Mouse (Mus musculus) forebrain, embryonic 12.5 days (tissue): ENCODE measurements at regions not wholly inside any gene's neighbourhood (a gene's known extent, or its start where the extent isn't known, plus 50 kb on each side); places are given as distances from the start of the nearest gene placed in this dataset.
"Not testable (repeated sequence)": the region's sequence is repeated elsewhere in the genome, so short reads cannot be mapped to it uniquely, and the experiment has no call there.

Source experiments
- ATAC-seq: fragments of 200-750 bp; cut with Nextera tagmentation; 2 replicates; pipeline ENCODE4 v1.8.0; 2017; ENCODE audit warnings: moderate TSS enrichment; ENCODE audit not compliant: low FRiP score
- H3K27ac ChIP-seq: fragments of 300-500 bp; sonication (generic); 2 replicates; pipeline ENCODE4 v1.5.1; 2016; ENCODE audit warnings: mild to moderate bottlenecking
- H3K27me3 ChIP-seq: fragments of 300-500 bp; sonication (generic); 2 replicates; pipeline ENCODE4 v1.6.1; 2016; ENCODE audit warnings: mild to moderate bottlenecking
- H3K36me3 ChIP-seq: fragments of 300-500 bp; sonication (generic); replicated peaks from 2 replicates; pipeline ENCODE4 v1.6.1; 2016; ENCODE audit warnings: mild to moderate bottlenecking
- H3K4me1 ChIP-seq: fragments of 300-500 bp; sonication (generic); 2 replicates; pipeline ENCODE4 v1.6.1; 2016
- H3K4me2 ChIP-seq: fragments of 300-500 bp; sonication (generic); 2 replicates; pipeline ENCODE4 v1.6.1; 2016; ENCODE audit warnings: mild to moderate bottlenecking, moderate library complexity
- H3K4me3 ChIP-seq: fragments of 300-500 bp; sonication (generic); replicated peaks from 2 replicates; pipeline ENCODE4 v1.5.1; 2016; ENCODE audit warnings: mild to moderate bottlenecking
- H3K9ac ChIP-seq: fragments of 300-500 bp; sonication (generic); 2 replicates; pipeline ENCODE4 v1.6.1; 2016; ENCODE audit warnings: mild to moderate bottlenecking
- H3K9me3 ChIP-seq: fragments of 300-500 bp; sonication (generic); 2 replicates; pipeline ENCODE4 v1.6.1; 2016
- WGBS: fragments of 180-500 bp; shearing (Covaris S2); methylation state at CpG from one replicate; pipeline ENCODE4 v1.1.7; 2016; 5-methylcytosine and 5-hydroxymethylcytosine counted together

DNA sequence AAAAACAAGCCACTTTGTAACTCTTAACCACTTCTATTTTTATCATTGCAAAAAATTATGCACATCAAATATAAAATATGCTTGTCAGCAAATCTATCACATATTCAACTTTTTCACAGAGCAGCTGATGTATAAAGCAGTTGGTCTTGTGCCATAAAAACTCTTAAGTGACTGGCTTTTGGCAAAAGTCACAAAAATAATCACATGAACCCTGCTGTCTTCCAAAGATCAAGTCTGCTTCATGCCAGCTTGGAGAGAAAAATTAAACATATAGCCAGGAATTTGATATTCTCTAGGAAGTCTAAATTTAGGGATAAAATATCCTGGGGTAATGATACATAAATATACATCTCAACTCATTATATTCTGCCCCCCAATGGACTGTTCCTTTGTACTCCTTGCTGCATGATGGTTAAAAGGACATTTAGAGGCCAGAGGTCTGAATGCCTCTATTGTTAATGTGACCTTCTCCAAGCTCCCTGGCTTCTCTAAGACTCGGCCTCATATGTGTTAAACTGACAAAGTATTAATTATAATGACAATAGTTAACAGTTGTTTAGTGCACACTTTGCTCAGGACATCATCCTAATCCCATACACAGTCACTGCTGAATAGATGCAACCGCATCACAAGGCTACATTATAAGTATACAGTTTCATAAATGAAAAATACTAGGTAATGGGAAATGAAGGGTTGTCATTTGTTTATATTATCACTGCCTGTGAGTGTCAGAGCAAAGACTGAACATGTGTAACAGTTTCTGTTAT is 422.9 kb upstream of the Hs3st1 start:
- WGBS = 31% methylated on average over 2 of the region's 2 CpGs
- H3K9me3 ChIP-seq = no peaks in the 10 kb centered on the region
- ATAC-seq = no peak

DNA sequence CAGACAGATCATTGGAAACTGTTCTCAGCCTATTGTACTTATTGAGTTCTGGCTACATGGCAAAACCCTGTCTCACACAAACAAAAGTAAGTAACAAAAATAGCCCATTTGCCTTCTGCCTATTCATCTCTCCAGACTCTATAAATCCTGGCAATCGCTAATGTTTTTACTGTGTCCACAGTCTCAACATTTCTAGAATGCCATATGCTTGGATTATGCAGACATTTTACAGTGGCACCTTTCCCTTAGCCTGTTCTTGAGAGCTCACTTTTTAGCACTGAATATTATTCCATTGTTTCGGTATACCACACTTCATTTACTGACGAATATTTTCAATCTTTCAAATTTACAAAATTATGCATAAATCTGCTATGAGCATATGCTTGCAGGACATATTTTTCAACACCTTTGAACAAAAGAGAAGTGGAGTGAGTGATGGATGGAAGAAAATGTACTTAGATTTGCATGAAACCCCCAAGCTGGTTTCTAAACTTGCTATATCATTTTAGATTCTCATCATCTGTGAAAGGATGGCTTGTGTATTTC is 381.5 kb upstream of the Hs3st1 start:
- no peak overlapping the region for H3K27ac ChIP-seq
- H3K27me3 ChIP-seq = no peaks in the 10 kb centered on the region
- no peaks in the 10 kb centered on the region for H3K4me1 ChIP-seq
- no peak overlapping the region for H3K4me3 ChIP-seq
- ATAC-seq = no peak
- WGBS = 89% methylated on average over 3 of the region's 3 CpGs
- H3K9ac ChIP-seq = no peak overlapping the region
- no peaks in the 10 kb centered on the region for H3K36me3 ChIP-seq
- H3K4me2 ChIP-seq = no peak overlapping the region
- H3K9me3 ChIP-seq = no peaks in the 10 kb centered on the region

More for the DNA sequence above, 422.9 kb upstream of the Hs3st1 start:
- Histone ChIP-seq H3K27ac (no peak overlapping the region), H3K4me3 (no peak overlapping the region), H3K4me2 (no peak overlapping the region), H3K27me3 (no peaks in the 10 kb centered on the region), H3K36me3 (no peaks in the 10 kb centered on the region), H3K4me1 (no peaks in the 10 kb centered on the region), H3K9ac (no peak overlapping the region)

GRCm38 (mm10) chr5:40124337-40124736 is 369.1 kb upstream of the Hs3st1 start:
- H3K27me3 ChIP-seq = no peaks in the 10 kb centered on the region
- H3K36me3 ChIP-seq = no peaks in the 10 kb centered on the region
- no peaks in the 10 kb centered on the region for H3K9me3 ChIP-seq
- WGBS = 64% methylated on average over 1 of the region's 1 CpGs
- H3K4me2 ChIP-seq = no peak overlapping the region
- H3K4me1 ChIP-seq = no peaks in the 10 kb centered on the region
- H3K4me3 ChIP-seq = no peak overlapping the region
- ATAC-seq = no peak
- H3K27ac ChIP-seq = no peak overlapping the region
- no peak overlapping the region for H3K9ac ChIP-seq

GRCm38 (mm10) chr5:40116849-40117248 is 361.6 kb upstream of the Hs3st1 start:
- no peak overlapping the region for H3K4me3 ChIP-seq
- no peak for ATAC-seq
- no peaks in the 10 kb centered on the region for H3K36me3 ChIP-seq
- H3K4me1 ChIP-seq = no peaks in the 10 kb centered on the region
- H3K27ac ChIP-seq = no peak overlapping the region
- H3K9me3 ChIP-seq = no peaks in the 10 kb centered on the region
- no peak overlapping the region for H3K4me2 ChIP-seq
- no peaks in the 10 kb centered on the region for H3K27me3 ChIP-seq
- H3K9ac ChIP-seq = no peak overlapping the region

DNA sequence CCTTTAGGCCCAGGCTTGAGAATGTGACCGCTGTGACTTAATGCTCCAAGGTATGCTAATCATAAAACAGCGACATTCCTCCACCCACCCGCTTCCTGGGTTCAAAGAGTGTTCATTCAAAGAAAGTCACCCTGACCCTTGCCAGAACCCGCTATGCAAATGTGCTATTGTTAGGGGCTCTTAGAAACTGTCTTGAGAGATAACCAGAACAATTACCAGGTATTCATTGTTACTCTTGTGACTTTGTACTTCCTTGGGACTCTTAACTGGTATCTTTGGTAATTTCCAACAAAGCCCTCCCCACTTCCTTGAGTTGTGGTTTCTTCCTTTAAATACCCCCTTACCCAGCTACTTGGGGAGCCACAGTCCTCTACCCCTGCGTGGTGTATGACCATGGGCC is 334.3 kb upstream of the Hs3st1 start:
- H3K27ac ChIP-seq, H3K9ac ChIP-seq, H3K27me3 ChIP-seq, H3K9me3 ChIP-seq, H3K36me3 ChIP-seq, ATAC-seq, H3K4me2 ChIP-seq, H3K4me3 ChIP-seq, H3K4me1 ChIP-seq: not testable (repeated sequence)
- 95% methylated on average over 5 of the region's 5 CpGs for WGBS

- Histone ChIP-seq H3K4me3 (no peak overlapping the region), H3K4me2 (no peak overlapping the region), H3K36me3 (no peaks in the 10 kb centered on the region), H3K27me3 (no peaks in the 10 kb centered on the region), H3K9me3 (no peaks in the 10 kb centered on the region), H3K9ac (no peak overlapping the region), H3K27ac (no peak overlapping the region), H3K4me1 (no peaks in the 10 kb centered on the region)
- WGBS = 88% methylated on average over 5 of the region's 5 CpGs
- no peak for ATAC-seq
Measured at GRCm38 (mm10) chr5:40045288-40045687, 290.0 kb upstream of the Hs3st1 start.

GRCm38 (mm10) chr5:40034452-40034851 is 279.2 kb upstream of the Hs3st1 start:
- Histone ChIP-seq H3K4me1 (no peaks in the 10 kb centered on the region), H3K9ac (no peak overlapping the region), H3K27me3 (no peaks in the 10 kb centered on the region), H3K27ac (no peak overlapping the region), H3K4me3 (no peak overlapping the region), H3K36me3 (no peaks in the 10 kb centered on the region), H3K4me2 (no peak overlapping the region), H3K9me3 (no peaks in the 10 kb centered on the region)
- WGBS = 83% methylated on average over 5 of the region's 5 CpGs
- ATAC-seq = no peak

DNA sequence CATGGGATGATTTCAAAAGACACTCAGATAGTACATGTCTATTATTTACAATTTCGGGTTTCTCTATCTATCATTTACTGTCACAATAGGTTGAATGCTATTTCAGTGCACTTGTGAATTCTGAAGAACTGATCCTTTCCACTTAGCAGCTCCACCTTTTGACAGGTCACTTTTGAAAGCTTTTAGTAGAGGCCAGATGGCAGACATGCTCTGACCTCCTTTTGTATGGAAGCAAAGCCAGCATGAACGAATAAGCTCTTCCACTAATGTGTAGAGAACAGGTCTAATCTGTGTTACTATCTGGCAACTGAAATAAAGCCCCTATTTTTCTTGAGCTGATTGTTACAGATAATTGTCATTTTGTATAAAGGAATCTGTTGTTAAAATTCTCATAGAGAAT is 278.4 kb upstream of the Hs3st1 start:
- Histone ChIP-seq H3K27me3 (no peaks in the 10 kb centered on the region), H3K9me3 (no peaks in the 10 kb centered on the region), H3K4me1 (no peaks in the 10 kb centered on the region), H3K27ac (no peak overlapping the region), H3K9ac (no peak overlapping the region), H3K36me3 (no peaks in the 10 kb centered on the region), H3K4me3 (no peak overlapping the region), H3K4me2 (no peak overlapping the region)
- no peak for ATAC-seq
- 85% methylated on average over 2 of the region's 2 CpGs for WGBS

DNA sequence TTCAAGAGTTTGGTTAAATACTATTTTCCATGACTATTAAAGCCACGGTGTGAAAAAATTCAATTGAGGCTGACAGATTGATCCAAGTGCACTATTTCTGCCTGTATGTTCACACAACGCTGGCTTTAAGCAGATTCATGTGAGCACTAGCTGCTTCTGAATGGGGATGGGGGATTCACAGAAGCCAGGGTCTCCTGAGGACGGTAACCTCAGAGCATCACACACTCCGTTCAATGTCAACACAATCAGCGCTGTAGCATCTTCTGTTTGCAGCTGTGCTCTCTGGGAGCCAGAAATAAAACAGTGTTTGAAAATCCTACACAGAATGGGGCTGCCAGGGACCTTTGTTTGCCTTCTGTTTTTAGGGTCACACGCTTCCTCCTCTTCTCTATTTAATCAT is 275.0 kb upstream of the Hs3st1 start:
- Histone ChIP-seq H3K36me3 (no peaks in the 10 kb centered on the region), H3K9ac (no peak overlapping the region), H3K4me3 (no peak overlapping the region), H3K4me1 (no peaks in the 10 kb centered on the region), H3K27ac (no peak overlapping the region), H3K9me3 (no peaks in the 10 kb centered on the region), H3K27me3 (no peaks in the 10 kb centered on the region), H3K4me2 (no peak overlapping the region)
- 79% methylated on average over 6 of the region's 6 CpGs for WGBS
- no peak for ATAC-seq

GRCm38 (mm10) chr5:40015946-40016345 is 260.7 kb upstream of the Hs3st1 start:
- ATAC-seq = no peak
- Histone ChIP-seq H3K9me3 (no peaks in the 10 kb centered on the region), H3K27ac (no peak overlapping the region), H3K4me3 (no peak overlapping the region), H3K4me2 (no peak overlapping the region), H3K9ac (no peak overlapping the region), H3K36me3 (no peaks in the 10 kb centered on the region), H3K27me3 (no peaks in the 10 kb centered on the region), H3K4me1 (no peaks in the 10 kb centered on the region)
- WGBS = 93% methylated on average over 14 of the region's 14 CpGs

GRCm38 (mm10) chr5:39988039-39988438 is 232.8 kb upstream of the Hs3st1 start:
- ATAC-seq = no peak
- H3K36me3 ChIP-seq = no peaks in the 10 kb centered on the region
- H3K27me3 ChIP-seq = no peaks in the 10 kb centered on the region
- peaks cover 3% of the 10 kb centered on the region; the same call in 1 of the 2 replicates for H3K4me1 ChIP-seq
- no peaks in the 10 kb centered on the region for H3K9me3 ChIP-seq
- WGBS = 8% methylated on average over 1 of the region's 1 CpGs
- H3K4me3 ChIP-seq = no peak overlapping the region
- no peak overlapping the region for H3K27ac ChIP-seq
- H3K4me2 ChIP-seq = no peak overlapping the region
- no peak overlapping the region for H3K9ac ChIP-seq

DNA sequence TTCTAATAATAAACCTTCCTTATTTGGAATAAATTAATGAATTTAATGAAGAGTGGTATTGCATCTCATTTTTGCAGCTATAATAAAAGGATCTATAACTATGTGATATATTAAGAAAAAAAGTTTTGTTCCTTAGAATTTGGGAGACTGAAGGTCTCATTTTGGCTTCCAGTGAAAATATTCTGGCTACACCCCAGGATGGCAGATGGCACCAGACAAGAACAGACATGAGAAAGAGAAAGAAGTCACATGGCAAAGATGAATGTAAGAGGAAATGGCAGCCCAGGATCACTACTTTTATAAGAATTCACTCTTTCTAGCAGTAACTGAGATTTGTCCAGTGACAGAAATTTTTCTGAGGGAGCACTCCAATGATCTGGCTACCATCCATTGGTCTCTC is 209.1 kb upstream of the Hs3st1 start:
- H3K4me3 ChIP-seq = no peak overlapping the region
- H3K9ac ChIP-seq = no peak overlapping the region
- H3K36me3 ChIP-seq = no peaks in the 10 kb centered on the region
- H3K4me1 ChIP-seq = no peaks in the 10 kb centered on the region
- ATAC-seq = no peak
- no peaks in the 10 kb centered on the region for H3K27me3 ChIP-seq
- no peaks in the 10 kb centered on the region for H3K9me3 ChIP-seq
- H3K27ac ChIP-seq = no peak overlapping the region
- H3K4me2 ChIP-seq = no peak overlapping the region

GRCm38 (mm10) chr5:39960981-39961380 is 205.7 kb upstream of the Hs3st1 start:
- no peak overlapping the region for H3K27ac ChIP-seq
- no peak overlapping the region for H3K4me3 ChIP-seq
- no peaks in the 10 kb centered on the region for H3K4me1 ChIP-seq
- ATAC-seq = peak; percentile 49; the same call in 1 of the 2 replicates
- no peaks in the 10 kb centered on the region for H3K9me3 ChIP-seq
- no peaks in the 10 kb centered on the region for H3K36me3 ChIP-seq
- 34% methylated on average over 4 of the region's 4 CpGs for WGBS
- H3K9ac ChIP-seq = no peak overlapping the region
- no peak overlapping the region for H3K4me2 ChIP-seq
- H3K27me3 ChIP-seq = no peaks in the 10 kb centered on the region
